Mouse (Mus musculus) forebrain, embryonic 13.5 days (tissue): ENCODE measurements at regions not wholly inside any gene's neighbourhood (a gene's known extent, or its start where the extent isn't known, plus 50 kb on each side); places are given as distances from the start of the nearest gene placed in this dataset.
"Not testable (repeated sequence)": the region's sequence is repeated elsewhere in the genome, so short reads cannot be mapped to it uniquely, and the experiment has no call there.

Experiments
- ATAC-seq: fragments of 200-750 bp; cut with Nextera tagmentation; 2 replicates; pipeline ENCODE4 v1.8.0; 2017
- H3K27ac ChIP-seq: fragments of 300-500 bp; sonication (generic); 2 replicates; pipeline ENCODE4 v1.5.1; 2015; ENCODE audit warnings: inconsistent platforms, mild to moderate bottlenecking, moderate library complexity
- H3K27me3 ChIP-seq: fragments of 300-500 bp; sonication (generic); 2 replicates; pipeline ENCODE4 v1.6.1; 2015; ENCODE audit warnings: mild to moderate bottlenecking, inconsistent platforms
- H3K36me3 ChIP-seq: fragments of 300-500 bp; sonication (generic); 2 replicates; pipeline ENCODE4 v1.6.1; 2015; ENCODE audit warnings: mild to moderate bottlenecking, inconsistent platforms; ENCODE audit not compliant: poor library complexity, severe bottlenecking
- H3K4me1 ChIP-seq: fragments of 300-500 bp; sonication (generic); 2 replicates; pipeline ENCODE4 v1.6.1; 2015; ENCODE audit warnings: inconsistent platforms
- H3K4me2 ChIP-seq: fragments of 300-500 bp; sonication (generic); 2 replicates; pipeline ENCODE4 v1.6.1; 2015; ENCODE audit warnings: inconsistent platforms, mild to moderate bottlenecking, moderate library complexity
- H3K4me3 ChIP-seq: fragments of 300-500 bp; sonication (generic); 2 replicates; pipeline ENCODE4 v1.5.1; 2015; ENCODE audit warnings: mild to moderate bottlenecking, inconsistent platforms
- H3K9ac ChIP-seq: fragments of 300-500 bp; sonication (generic); 2 replicates; pipeline ENCODE4 v1.6.1; 2015; ENCODE audit warnings: mild to moderate bottlenecking, inconsistent platforms
- H3K9me3 ChIP-seq: fragments of 300-500 bp; sonication (generic); replicated peaks from 2 replicates; pipeline ENCODE4 v1.6.1; 2016; ENCODE audit warnings: inconsistent platforms
- WGBS: fragments of 180-500 bp; shearing (Covaris S2); methylation state at CpG from one replicate; pipeline ENCODE4 v1.1.7; 2015; 5-methylcytosine and 5-hydroxymethylcytosine counted together

GRCm38 (mm10) chr8:100038931-100039330, 622.7 kb upstream of the Cdh8 start:
- no peaks in the 10 kb centered on the region for H3K4me1 ChIP-seq
- no peaks in the 10 kb centered on the region for H3K9me3 ChIP-seq
- no peaks in the 10 kb centered on the region for H3K27me3 ChIP-seq
- no peak for ATAC-seq
- no peak overlapping the region for H3K4me2 ChIP-seq
- H3K27ac ChIP-seq: no peak overlapping the region
- H3K9ac ChIP-seq: no peak overlapping the region
- WGBS: 74% methylated on average over 5 of the region's 5 CpGs
- no peak overlapping the region for H3K4me3 ChIP-seq
- no peaks in the 10 kb centered on the region for H3K36me3 ChIP-seq

DNA sequence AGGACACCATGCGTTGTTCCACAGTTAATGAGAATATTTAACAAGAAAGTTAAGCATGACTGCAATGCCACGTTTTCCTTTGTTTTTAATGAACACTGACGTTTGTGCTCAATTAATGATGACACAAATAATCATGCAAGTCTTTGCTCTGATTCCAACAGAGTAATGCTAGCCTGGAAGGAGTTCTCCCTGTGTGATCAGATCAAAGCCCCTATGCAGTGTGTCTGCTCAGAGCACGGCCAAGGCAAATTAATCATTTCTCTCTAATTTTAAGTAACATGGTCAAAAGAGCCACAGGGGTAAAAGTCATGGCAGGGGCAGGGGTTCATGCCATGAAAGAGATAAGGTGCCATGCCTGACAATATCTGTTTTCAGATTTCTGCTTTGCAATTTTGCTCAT, 618.2 kb upstream of the Cdh8 start:
- Histone ChIP-seq H3K36me3 (no peaks in the 10 kb centered on the region), H3K9ac (no peak overlapping the region), H3K9me3 (no peaks in the 10 kb centered on the region), H3K27ac (no peak overlapping the region), H3K4me1 (no peaks in the 10 kb centered on the region), H3K4me2 (no peak overlapping the region), H3K4me3 (no peak overlapping the region), H3K27me3 (no peaks in the 10 kb centered on the region)
- ATAC-seq: no peak
- 51% methylated on average over 4 of the region's 4 CpGs for WGBS

- H3K4me1 ChIP-seq, H3K9me3 ChIP-seq, H3K4me2 ChIP-seq, H3K9ac ChIP-seq, H3K27me3 ChIP-seq, H3K36me3 ChIP-seq, H3K27ac ChIP-seq, H3K4me3 ChIP-seq, ATAC-seq: not testable (repeated sequence)
- WGBS: 98% methylated on average over 23 of the region's 23 CpGs
Measured at GRCm38 (mm10) chr8:100030358-100030757, 614.1 kb upstream of the Cdh8 start.

DNA sequence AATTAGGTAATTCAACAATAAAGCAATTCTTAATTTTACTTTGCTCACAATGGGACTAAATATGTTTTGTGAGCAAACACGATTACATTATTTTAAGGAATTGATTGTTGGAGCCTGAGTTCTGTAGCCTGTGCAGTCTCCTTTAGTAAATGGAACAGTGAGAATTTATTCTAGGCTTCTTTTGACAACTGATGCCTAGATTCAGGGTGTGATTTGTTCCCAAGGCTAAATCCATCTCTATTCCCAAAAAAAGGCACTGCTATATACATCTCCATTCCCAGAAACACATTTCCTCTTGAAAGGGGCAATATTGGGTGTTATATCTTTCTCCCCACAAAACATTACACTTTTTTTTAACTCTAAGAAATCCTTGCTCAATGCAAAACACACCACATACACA, 599.4 kb upstream of the Cdh8 start:
- H3K4me3 ChIP-seq: no peak overlapping the region
- no peak overlapping the region for H3K4me2 ChIP-seq
- no peak for ATAC-seq
- no peaks in the 10 kb centered on the region for H3K4me1 ChIP-seq
- no peak overlapping the region for H3K9ac ChIP-seq
- H3K27me3 ChIP-seq: no peaks in the 10 kb centered on the region
- 78% methylated on average over 1 of the region's 1 CpGs for WGBS
- no peaks in the 10 kb centered on the region for H3K9me3 ChIP-seq
- H3K36me3 ChIP-seq: no peaks in the 10 kb centered on the region
- no peak overlapping the region for H3K27ac ChIP-seq

DNA sequence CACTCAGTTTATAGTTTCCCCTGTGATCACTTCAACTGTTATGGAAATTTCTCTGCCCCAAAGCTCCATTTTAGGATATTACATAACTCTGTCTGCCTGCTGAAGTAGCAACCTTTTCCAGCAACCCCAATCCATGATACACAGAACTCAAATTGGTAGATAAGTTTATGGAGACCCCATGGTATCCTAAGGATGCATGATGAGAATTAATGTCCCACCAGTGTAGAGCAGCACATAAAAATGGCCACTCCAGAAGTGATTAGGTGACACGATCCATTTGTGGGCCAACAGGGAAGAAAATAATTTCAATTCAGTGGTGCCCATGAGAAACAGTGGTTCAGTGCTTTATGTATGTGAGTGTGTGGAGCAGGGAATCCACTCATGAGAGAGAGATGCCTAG, 583.3 kb upstream of the Cdh8 start:
- Histone ChIP-seq H3K27me3 (no peaks in the 10 kb centered on the region), H3K9ac (no peak overlapping the region), H3K4me1 (no peaks in the 10 kb centered on the region), H3K9me3 (no peaks in the 10 kb centered on the region), H3K4me2 (no peak overlapping the region), H3K27ac (no peak overlapping the region), H3K36me3 (no peaks in the 10 kb centered on the region), H3K4me3 (no peak overlapping the region)
- 93% methylated on average over 1 of the region's 1 CpGs for WGBS
- no peak for ATAC-seq

GRCm38 (mm10) chr8:99983696-99984095, 567.4 kb upstream of the Cdh8 start:
- H3K4me1 ChIP-seq: no peaks in the 10 kb centered on the region
- no peaks in the 10 kb centered on the region for H3K36me3 ChIP-seq
- no peak overlapping the region for H3K4me3 ChIP-seq
- 82% methylated on average over 5 of the region's 5 CpGs for WGBS
- H3K9ac ChIP-seq: no peak overlapping the region
- no peaks in the 10 kb centered on the region for H3K9me3 ChIP-seq
- no peak overlapping the region for H3K27ac ChIP-seq
- H3K27me3 ChIP-seq: no peaks in the 10 kb centered on the region
- ATAC-seq: no peak
- no peak overlapping the region for H3K4me2 ChIP-seq

GRCm38 (mm10) chr8:99954697-99955096, 538.4 kb upstream of the Cdh8 start:
- Histone ChIP-seq H3K4me1 (no peaks in the 10 kb centered on the region), H3K4me3 (no peak overlapping the region), H3K9me3 (no peaks in the 10 kb centered on the region), H3K9ac (no peak overlapping the region), H3K4me2 (no peak overlapping the region), H3K27ac (no peak overlapping the region), H3K36me3 (no peaks in the 10 kb centered on the region), H3K27me3 (no peaks in the 10 kb centered on the region)
- no peak for ATAC-seq

GRCm38 (mm10) chr8:99953876-99954275, 537.6 kb upstream of the Cdh8 start:
- H3K36me3 ChIP-seq: no peaks in the 10 kb centered on the region
- H3K27me3 ChIP-seq: no peaks in the 10 kb centered on the region
- H3K4me2 ChIP-seq: no peak overlapping the region
- H3K27ac ChIP-seq: no peak overlapping the region
- no peaks in the 10 kb centered on the region for H3K4me1 ChIP-seq
- no peak overlapping the region for H3K4me3 ChIP-seq
- no peak for ATAC-seq
- no peak overlapping the region for H3K9ac ChIP-seq
- no peaks in the 10 kb centered on the region for H3K9me3 ChIP-seq

GRCm38 (mm10) chr8:99933159-99933558, 516.9 kb upstream of the Cdh8 start:
- H3K4me2 ChIP-seq: no peak overlapping the region

More at GRCm38 (mm10) chr8:99933159-99933558, 516.9 kb upstream of the Cdh8 start:
- Histone ChIP-seq H3K4me3 (no peak overlapping the region), H3K27me3 (no peaks in the 10 kb centered on the region), H3K9me3 (no peaks in the 10 kb centered on the region), H3K36me3 (no peaks in the 10 kb centered on the region), H3K9ac (no peak overlapping the region), H3K27ac (no peak overlapping the region), H3K4me1 (no peaks in the 10 kb centered on the region)
- WGBS: 82% methylated on average over 5 of the region's 5 CpGs
- no peak for ATAC-seq
